Mouse (Mus musculus): ENCODE measurements at regions not wholly inside any gene's neighbourhood (a gene's known extent, or its start where the extent isn't known, plus 50 kb on each side); places are given as distances from the start of the nearest gene placed in this dataset.
"Not testable (repeated sequence)": the region's sequence is repeated elsewhere in the genome, so short reads cannot be mapped to it uniquely, and the experiment has no call there.

DNA sequence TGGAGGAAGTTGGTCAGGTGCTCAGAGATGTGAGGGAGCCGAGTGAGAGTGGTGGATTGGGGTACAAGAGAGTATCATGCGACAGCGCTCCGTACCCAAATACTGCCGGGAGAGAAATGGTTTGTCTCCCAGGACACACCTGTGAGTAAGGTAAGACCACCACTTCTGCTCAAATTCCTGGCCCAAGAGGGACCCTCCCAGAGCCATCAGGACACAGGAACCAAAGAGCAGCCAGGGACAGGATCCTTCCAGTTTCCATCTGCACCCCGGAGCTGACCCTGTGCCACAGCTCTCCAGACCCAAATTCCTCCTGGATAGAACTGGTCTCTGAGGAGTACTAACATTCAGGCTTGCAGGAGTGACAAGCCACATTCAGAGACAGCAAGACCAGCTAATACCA lies 185.2 kb upstream of the Peli2 start:
- DNase-seq, result no peak

GRCm38 (mm10) chr14:47937081-47937651 lies 183.5 kb upstream of the Peli2 start:
- no peak for DNase-seq

DNA sequence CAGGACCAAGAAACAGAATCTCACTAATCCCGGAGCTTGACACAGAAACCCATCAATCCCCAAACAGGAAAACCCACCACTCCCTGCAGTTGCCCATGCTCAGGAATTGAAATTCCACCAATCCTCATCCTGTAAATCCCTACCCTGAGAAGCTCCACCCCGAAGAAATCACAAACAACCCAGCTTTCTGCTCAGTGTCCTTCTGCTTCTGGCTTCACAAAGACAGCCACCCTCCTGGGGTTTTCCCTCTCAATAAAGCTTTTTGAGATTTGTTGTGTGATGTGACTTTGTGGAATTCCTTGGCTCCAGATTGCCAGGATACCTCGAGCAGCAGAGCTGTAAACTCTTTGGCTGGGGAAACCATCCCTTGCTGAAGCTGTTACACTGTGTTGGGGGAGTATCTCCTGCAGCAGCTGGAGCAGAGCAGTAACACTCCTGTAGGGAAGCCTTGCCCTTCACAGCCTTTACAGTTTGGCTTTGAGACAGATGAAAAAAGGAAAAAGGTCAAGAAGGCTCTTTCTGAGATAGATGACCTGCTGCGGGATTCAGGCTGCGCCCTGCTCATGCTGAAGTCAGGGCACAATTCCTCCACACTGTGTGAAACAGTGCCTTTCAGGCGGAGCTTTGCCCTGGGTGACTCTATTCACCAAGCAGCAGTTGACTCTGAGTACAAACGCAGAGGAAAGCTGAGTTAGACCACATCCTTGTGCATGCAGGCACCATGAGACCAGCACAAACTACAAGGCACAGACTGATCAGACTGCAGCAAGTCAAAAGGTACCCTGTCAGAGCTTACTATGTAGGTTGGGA lies 180.6 kb upstream of the Peli2 start:
- no peak for DNase-seq

DNA sequence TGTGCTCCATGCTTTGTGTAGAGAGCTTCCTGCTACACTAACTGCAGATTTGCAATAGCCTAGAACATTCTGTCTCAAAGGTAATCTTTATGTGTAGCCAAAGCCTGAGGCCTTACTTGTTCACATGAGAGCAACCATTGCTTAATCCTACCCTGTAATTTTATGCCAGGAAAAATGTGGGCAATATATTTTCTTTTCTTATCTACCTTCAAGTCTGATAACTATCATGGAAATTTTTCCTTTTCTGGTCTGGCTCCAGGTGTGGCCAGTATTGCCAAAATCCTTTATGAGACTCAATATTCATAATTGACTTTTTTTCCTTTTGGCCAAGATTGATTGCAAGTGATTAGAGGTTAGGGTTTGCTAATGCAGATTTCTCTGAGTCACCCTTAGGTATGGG lies 178.0 kb upstream of the Peli2 start:
- DNase-seq, result peak in 1 of 2 experiments; percentile 22

DNA sequence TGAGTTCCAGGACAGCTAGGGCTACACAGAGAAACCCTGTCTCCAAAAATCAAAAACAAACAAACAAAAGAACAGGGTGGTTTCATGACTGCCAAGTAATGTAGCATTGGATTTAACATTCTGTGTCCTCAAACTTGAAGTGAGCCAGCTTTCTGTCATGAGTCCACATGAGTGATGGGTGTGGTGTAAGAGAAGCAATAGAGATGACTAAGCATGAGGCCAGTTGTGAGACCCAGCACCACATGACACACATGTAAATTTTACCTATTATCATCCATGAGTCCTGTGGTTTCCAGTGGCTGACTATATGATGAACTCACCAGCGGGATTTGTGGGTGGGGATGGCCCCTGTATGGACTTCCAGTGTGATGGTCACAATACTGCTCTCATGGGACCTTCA lies 176.0 kb upstream of the Peli2 start:
- no peak for DNase-seq

GRCm38 (mm10) chr14:47951041-47951440 lies 169.6 kb upstream of the Peli2 start:
- DNase-seq, result peak; percentile 36 to 65

DNA sequence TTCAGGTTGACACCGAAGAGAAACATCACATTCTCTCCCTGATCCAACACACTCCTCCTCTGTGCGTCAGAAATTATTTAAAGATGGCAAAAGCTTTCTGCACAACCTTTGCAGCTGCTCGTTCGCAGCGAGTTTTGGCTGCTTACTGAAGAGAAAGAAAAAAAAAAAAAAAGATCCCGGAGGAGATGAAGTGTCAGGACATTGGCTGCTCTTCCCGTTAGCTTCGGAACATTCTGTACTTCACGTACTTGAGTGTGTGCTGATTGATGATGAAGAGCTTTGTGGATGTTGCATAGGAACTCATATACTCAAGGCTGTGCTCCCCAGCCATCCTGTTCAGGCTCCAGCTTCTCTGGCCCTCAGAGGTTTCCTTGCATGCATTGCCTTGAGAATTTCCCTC lies 162.5 kb upstream of the Peli2 start:
- DNase-seq, result no peak

DNA sequence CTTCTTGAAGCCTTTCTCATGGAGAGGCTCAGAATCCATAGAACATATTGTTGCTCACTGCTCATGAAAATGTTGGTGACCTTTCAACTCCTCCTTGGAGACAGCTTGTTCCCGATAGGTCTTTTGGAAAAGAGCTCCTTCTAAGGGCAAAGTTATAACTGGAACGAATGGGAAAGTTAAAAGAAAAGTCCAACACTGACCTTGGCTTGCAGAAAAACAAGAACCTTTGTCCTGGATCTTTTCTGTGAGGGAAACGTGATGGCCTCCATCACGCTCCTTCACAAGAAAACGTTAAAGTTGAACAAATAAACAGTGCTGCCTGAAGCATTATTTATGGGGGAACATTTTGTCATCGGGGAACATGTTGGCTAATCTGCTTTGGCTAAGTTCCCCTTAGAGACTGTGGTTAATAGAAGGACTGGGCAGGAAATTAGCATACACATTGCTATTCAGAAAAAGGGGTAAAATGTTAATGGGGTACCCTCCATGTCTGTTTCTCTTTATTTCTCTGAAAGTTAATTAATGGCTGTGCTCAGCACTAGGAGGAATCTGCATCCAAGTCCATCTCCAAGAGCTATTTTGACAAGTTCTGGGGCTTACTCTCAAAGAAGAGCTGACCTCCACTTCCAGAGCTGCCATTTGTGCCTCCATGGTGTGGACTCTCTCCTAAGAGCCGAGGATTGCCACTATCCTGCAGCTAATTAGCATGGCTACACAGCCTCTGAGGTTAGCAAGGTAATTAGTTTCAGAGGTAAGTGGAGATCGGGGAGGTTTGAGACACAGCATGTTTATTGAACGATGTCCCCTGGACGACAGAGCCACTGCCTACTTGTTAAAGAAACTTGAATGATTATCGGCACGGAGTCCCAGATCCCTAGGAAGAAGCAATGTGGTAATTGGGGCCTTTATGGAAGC lies 161.0 kb upstream of the Peli2 start:
- peak in 1 of 2 experiments; percentile 30 for DNase-seq

- not testable (repeated sequence) for DNase-seq
Measured at GRCm38 (mm10) chr14:47964806-47965205, 155.8 kb upstream of the Peli2 start.

DNA sequence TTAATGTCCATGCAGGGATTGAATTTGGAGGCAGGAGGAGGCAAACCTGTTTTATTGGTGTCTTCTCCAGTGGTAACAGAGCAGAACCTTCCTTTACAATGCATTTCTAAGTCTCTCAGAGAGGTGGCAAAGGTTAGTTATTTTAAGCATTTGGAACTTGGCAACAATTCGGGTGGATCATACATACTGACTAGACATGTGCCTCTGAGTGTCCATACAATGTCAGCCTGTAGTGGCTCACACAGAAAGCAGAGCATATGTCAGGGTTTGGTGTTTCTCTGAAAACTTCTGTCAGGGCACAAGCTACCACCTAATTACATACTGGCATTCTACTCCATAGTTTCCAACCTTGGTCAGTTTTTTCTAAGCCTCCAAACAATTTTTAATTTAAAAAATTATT lies 150.8 kb upstream of the Peli2 start:
- DNase-seq, result no peak

DNA sequence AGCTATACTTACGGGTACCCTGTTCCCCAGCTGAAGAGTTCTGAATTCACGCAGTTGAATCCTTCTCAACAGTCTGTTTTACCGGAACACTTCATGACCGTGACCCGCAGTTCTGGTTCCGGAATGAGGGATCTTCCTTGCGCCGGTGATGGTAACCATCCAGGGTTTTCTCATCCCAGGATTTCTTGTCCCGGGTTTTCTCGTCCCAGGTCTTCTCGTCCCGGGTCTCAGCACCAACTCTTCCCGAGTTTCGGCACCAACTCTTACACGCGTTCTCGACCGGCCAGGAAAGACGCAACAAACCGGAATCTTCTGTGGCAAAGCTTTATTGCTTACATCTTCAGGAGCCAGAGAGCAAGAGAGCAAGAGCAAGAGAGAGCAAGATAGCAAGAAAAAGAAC lies 147.5 kb upstream of the Peli2 start:
- DNase-seq, result not testable (repeated sequence)

GRCm38 (mm10) chr14:47982993-47983740 lies 137.5 kb upstream of the Peli2 start:
- DNase-seq, result no peak

GRCm38 (mm10) chr14:47986483-47986882 lies 134.1 kb upstream of the Peli2 start:
- DNase-seq, result no peak

DNA sequence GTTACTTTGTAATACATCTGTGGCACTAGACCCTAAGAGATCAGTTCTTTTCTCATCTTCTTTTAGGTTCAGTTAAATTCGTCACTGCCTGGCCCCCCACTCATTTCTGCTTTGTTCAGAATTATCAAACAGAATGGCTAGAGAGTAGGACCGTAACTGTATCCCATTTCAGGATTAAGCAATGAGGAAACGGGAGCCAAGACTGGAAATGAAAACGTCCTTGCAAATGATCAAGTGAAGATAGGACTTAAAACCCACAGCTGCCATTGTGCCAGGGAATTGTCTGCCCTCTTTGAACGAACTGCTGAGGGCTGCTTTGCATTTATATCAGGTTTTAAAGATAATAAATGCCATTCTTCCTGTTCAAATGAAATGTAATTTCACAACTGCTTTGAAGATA lies 133.7 kb upstream of the Peli2 start:
- DNase-seq, result no peak

DNA sequence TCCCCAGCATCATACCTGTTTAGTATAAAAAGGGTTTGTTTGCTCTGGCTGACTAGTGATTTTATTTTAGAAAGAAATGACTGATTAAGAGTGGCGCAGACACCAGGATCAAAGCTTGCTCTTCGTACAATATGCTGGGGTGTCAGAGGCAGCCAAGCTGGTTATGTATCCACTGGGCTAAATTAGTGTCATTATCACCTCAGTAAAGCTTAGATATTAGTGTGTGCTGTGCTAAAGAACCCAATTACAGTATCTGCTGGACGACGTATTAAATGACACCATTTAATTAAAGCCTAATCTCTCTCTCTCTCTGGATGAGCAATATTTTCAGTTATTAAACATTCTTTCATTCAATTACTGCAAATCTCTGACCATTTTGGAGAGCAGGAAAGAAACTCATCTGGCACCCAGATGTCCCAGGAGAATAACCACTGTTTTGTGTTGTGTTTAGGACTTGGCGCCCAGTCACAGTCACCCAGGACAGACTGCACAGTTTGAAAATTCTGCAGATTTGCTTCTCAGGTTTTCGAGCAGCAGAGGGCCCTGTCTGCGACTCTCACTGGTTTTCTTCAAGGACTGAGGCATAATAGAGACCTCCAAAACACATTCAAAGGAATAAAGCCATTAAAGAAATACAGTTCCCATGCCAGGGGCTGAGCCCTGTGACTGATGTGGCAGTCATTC lies 133.1 kb upstream of the Peli2 start:
- DNase-seq, result no peak

GRCm38 (mm10) chr14:47988131-47988530 lies 132.5 kb upstream of the Peli2 start:
- DNase-seq, result no peak

GRCm38 (mm10) chr14:47989315-47989714 lies 131.3 kb upstream of the Peli2 start:
- DNase-seq, result no peak

GRCm38 (mm10) chr14:47990716-47991115 lies 129.9 kb upstream of the Peli2 start:
- no peak for DNase-seq

GRCm38 (mm10) chr14:47991546-47991945 lies 129.1 kb upstream of the Peli2 start:
- no peak for DNase-seq

- DNase-seq, result no peak
Measured at GRCm38 (mm10) chr14:47992091-47992490, 128.5 kb upstream of the Peli2 start.

- no peak for DNase-seq
Measured at GRCm38 (mm10) chr14:47992851-47993250, 127.8 kb upstream of the Peli2 start.

DNA sequence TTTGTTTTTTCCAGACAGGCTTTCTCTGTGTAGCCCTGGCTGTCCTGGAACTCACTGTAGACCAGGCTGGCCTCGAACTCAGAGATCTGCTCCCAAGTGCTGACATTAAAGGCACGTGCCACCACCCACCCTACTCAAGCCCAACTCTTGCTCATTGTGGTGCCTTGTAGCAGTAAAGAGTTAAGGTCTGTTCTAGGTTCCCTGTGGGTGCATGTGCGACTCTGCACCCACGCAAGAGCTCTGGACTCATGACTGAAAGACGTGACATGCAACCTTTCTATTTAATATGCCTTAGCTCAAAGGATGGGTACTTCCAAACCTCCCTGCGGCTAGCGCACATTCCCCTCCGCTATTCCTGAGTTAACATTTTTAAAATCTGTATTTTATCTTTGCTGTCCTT lies 121.7 kb upstream of the Peli2 start:
- DNase-seq, result no peak

Measured in kidney, adult 8-10 months (tissue).